Mouse (Mus musculus) left cerebral cortex, postnatal 10 days (tissue): ENCODE measurements around the gene Aadat. TPM values are rescaled to one million over a fixed set of nuclear protein-coding genes. Genes with fewer than 3 reads are reported as not detected.

ENCODE experiments used
- total RNA-seq, 2 experiments: library from RNA; stranded (reverse); gene quantifications; 2 replicates each; pipeline ENCODE4 v1.2.3; 2021

Gene Aadat
- total RNA-seq, 2 experiments from 2014 or later: 0.34 to 1.1 TPM

Other genes starting within 250 kb of the Aadat start
- gene Gm10283, start 2.7 kb upstream of the Aadat start, total RNA-seq: not detected
- gene Mfap3l, start 126.9 kb downstream of the Aadat start, total RNA-seq: 10 to 100 TPM; 38.5 to 41.8 TPM